Mouse (Mus musculus) heart, postnatal 10 days (tissue): ENCODE measurements around the gene Rnf115. TPM values are rescaled to one million over a fixed set of nuclear protein-coding genes. Genes with fewer than 3 reads are reported as not detected.

ENCODE experiments used
- DNase-seq, 2 experiments: peaks; one replicate each; pipeline ENCODE4 v3.0.0; 2021
- intact Hi-C: fragments of 180-260 bp; cut with DNase I; formaldehyde crosslinking; loops from one replicate; pipeline ENCODE4 v1.15.1; 2025
- total RNA-seq, 2 experiments: library from RNA; stranded (reverse); gene quantifications; 2 replicates each; pipeline ENCODE4 v1.2.3; 2021

Rnf115 gene
- total RNA-seq, 2 experiments from 2014 or later, result 25.5 to 27.0 TPM

DNA sequence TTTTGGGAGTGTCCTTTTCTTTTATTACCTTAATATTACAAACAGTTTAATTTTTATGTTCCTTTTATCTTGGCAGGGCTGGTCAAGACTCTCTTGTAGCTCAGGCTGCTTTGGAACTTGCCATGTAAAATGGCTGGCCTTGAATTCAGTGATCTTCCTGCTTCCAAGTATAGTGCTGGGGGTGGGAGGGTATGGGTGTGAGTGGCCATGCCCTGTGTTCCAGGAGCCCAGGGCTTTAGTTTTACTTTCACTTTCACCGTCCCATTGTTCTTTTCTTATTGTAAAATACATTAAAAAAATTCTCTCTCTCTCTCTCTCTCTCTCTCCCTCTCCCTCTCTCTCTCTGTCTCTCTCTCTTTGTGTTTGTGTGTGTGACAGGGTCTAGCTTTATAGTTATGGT, 37.1 kb downstream of the Rnf115 start:
- DNase-seq, result no peak
- intact Hi-C loops, result no loop called here

DNA sequence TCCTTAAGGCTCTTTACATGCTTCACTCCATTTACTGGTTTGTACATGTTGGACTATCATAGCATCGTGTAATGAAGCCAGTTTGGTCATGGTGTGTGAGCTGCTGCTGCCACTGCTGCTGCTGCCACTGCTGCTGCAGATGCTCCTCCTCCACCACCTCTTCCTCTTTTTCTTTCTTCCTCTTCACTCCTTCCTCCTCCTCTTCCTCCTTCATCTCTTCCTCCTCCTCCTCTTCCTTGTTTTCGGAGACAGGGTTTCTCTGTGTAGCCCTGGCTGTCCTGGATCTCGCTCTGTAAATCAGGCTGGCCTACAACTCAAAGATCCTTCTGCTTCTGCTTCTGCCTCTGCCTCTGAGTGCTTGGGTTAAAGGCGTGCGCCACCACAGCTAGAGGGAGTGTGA, 42.5 kb downstream of the Rnf115 start:
- intact Hi-C loops, result no loop called here

GRCm38 (mm10) chr3:96772949-96773348, 45.5 kb downstream of the Rnf115 start:
- DNase-seq, result peak in 1 of 2 experiments; percentile 17
- intact Hi-C loops, result no loop called here

More for the DNA sequence above, 42.5 kb downstream of the Rnf115 start:
- DNase-seq, result no peak

GRCm38 (mm10) chr3:96777120-96777519, 49.7 kb downstream of the Rnf115 start:
- intact Hi-C loops, result no loop called here
- no peak for DNase-seq

DNA sequence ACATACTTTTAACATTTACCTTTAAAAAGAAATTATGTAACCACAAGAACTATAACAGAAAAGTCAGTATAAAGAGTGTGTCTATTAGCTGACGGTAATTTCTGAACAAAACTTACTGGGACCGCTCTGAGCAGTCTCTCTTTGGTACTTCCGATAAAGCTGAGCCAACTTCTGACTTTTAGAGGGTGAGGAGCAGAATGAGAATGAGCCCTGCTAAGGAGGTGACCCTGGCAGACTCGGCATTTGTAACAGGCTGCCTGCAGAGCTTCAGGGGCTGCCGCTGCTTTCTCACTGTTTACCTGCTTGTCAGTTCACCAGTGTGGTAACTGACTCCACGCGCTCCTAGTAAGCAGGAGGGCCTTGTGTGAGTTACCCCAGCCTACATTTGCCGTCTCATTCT, 54.8 kb downstream of the Rnf115 start:
- intact Hi-C loops, result no loop called here
- DNase-seq, result no peak

DNA sequence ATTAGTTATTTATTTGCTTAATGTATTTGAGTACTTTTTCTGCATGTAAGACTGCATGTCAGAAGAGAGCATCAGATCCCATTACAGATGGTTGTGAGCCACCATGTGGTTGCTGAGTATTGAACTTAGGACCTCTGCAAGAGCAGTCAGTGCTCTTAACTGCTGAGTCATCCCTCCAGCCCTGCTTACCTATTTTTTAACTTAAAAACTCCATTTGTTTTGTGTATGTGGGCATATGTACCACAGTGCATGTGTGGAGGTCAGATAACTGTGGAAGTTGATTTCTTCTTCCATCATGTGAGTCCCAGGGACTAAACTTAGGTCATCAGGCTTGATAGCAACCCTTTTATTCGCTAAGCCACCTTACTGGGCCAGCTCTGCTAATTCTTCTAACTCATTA, 60.3 kb downstream of the Rnf115 start:
- DNase-seq, result no peak
- intact Hi-C loops, result no loop called here

DNA sequence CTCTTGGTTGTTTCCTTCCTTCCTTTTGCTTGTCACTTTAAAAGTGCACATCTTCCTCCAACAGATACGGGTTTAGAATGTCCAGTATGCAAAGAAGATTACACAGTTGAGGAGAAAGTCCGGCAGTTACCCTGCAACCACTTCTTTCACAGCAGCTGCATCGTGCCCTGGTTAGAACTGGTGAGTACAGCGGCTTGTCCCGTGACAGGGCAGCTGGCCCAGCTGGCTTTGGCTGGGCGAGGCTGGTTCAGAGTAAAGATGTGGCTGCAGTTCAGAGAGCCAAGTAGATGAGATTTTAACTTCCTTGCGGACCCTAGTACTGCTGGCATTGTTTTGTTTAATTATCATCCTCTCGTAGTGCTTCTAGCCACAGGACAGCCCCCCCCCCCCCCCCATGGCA, 61.0 kb downstream of the Rnf115 start:
- intact Hi-C loops, result no loop called here
- peak in 1 of 2 experiments; percentile 15 for DNase-seq

DNA sequence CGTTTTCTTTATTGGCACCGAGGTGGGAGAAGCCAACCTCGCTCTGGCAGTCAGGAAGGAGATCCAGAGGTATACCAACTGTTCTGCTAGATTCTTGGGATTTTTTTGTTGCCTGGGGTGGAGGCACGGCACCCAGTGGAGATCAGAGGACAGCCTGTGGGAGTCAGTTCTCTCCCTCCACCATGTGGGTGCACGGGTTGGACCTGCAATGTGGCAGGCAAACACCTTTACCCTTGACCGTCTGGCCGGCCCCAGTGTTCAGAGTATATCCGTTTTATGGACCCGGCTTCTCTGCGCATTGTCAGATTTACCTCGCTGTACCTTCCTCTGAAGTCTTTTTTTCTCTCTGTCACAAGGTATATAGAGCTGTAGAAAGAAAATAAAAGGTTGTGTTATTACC, 72.8 kb downstream of the Rnf115 start:
- no peak for DNase-seq
- intact Hi-C loops, result no loop called here

GRCm38 (mm10) chr3:96802214-96802613, 74.8 kb downstream of the Rnf115 start:
- DNase-seq, result no peak
- intact Hi-C loops, result no loop called here

- intact Hi-C loops, result no loop called here
Measured at GRCm38 (mm10) chr3:96808136-96808535, 80.7 kb downstream of the Rnf115 start.

GRCm38 (mm10) chr3:96808651-96809050, 81.2 kb downstream of the Rnf115 start:
- peak; percentile 10 to 34 for DNase-seq
- intact Hi-C loops, result no loop called here

More at GRCm38 (mm10) chr3:96808136-96808535, 80.7 kb downstream of the Rnf115 start:
- DNase-seq, result no peak

DNA sequence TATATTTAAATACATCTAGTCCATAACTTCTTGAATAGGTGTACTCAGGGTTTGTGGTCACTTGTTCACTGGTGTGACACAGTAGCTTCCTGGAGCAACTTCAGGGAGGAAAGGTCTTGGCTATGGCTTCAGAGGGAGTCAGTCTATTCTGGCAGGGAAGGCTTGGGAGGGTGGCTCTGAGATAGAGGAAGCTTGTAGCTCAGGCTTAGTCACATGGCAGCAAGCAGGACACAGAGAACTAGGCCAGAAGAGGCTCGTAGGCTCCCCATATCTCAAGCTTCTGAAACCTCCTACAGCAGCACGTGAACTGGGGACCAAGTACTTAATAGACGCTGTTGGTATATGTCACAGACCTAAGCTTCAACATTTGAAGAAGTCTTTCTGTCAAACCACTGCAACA, 83.8 kb downstream of the Rnf115 start:
- DNase-seq, result peak; percentile 16 to 25
- intact Hi-C loops, result loop anchor here (5.0 kb wide), 1 partner anchor 76 kb away; no protein-coding TSS in a partner anchor

- intact Hi-C loops, result loop anchor here (5.0 kb wide), 1 partner anchor 75 kb away; no protein-coding TSS in a partner anchor
- DNase-seq, result peak; percentile 82 to 89
Measured at GRCm38 (mm10) chr3:96812395-96813091, 85.1 kb downstream of the Rnf115 start.

DNA sequence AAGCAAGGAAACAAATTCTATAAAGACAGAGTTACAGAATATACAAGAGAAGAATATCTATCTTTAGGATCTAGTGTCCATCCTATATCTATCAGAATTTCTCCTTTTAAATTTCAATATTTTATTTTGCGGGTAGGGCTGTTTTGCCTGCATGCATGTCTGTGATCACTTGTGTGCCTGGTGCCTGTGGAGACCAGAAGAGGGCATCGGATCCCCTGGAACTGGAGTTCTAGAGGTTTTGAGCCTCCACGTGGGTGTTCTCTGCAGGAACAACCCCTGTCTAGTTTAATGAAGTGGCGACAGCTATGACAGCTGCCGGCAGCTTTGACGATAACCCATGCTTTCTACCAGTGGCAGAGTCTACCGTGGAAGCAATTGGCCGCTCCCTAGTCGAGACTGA, 85.6 kb downstream of the Rnf115 start:
- DNase-seq, result peak; percentile 64 to 70
- intact Hi-C loops, result loop anchor here (5.0 kb wide), 1 partner anchor 74 kb away; no protein-coding TSS in a partner anchor

DNA sequence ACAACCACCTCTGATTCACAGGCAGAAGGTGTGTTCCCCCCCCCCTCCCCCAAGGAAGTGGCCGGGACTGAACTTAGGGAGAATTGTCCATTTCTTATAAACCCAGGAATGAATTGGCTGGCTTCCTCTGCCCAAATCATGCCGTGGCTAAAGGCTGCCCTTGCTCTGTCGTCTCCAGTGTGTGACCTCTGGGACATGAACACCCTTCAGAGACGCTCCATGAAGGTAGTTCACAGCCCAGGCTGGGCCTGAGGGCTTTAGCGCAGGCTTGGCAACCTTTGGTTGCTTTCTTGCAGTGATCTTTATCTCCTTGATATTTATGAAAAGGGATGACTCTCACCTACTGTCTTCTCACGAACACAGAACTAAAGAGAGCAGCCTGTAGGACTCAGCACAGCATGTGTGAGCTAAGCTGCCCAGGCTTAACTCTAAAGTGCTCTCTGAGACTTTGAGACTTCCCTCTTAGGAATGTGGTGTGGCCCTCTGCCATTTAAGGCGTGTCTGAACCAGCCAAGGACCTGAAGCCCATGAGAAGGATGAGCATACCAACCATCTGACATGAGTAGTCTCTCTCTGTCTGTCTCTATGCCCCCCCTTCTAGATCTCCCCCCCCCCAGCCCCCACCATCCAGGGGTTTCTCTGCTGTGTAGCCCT, 86.3 kb downstream of the Rnf115 start:
- no peak for DNase-seq
- intact Hi-C loops, result loop anchor here (5.0 kb wide), 1 partner anchor 74 kb away; no protein-coding TSS in a partner anchor

- intact Hi-C loops, result loop anchor here (5.0 kb wide), 1 partner anchor 73 kb away; no protein-coding TSS in a partner anchor
- DNase-seq, result no peak
Measured at GRCm38 (mm10) chr3:96814342-96814741, 86.9 kb downstream of the Rnf115 start.

GRCm38 (mm10) chr3:96820116-96820915, 92.9 kb downstream of the Rnf115 start:
- intact Hi-C loops, result no loop called here
- DNase-seq, result no peak

DNA sequence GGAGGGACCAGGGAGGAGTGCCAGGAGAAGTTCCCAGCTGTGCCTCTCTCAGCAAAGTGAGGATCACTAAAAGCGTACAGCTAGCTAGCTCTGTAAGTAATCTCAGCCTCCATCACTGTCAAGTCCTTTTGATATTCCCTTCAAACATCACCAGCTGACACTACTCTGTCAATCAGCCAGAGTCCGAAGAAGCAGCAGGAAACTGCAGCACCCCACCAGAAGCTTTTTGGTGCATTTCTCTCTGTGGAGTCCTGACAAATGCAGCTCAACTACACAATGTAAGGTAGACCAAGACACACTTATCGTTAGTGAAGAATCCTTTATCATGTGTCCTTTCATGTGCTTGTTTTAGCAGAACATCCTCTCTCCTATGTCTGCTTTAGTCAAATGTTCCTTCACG, 94.1 kb downstream of the Rnf115 start:
- intact Hi-C loops, result no loop called here

DNA sequence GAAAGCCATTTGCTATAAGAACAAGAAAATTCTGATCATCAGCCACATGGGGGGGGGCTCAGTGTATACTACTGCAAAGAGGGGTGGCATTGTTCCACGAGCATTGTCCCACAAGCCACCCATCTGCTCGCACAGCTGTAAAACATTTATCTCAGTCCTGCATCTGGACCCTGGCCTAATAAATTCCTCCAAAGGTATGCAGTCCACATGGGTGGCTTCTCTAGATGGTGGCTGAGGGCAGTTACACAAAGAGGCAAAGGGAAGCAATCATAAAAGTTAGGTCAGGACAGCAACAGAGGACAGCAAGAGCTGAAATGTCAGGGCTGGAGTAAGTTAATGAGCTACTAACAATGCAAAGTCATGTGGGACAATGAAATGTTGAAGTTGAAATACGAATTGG, 96.2 kb downstream of the Rnf115 start:
- intact Hi-C loops, result no loop called here
- no peak for DNase-seq

More for the DNA sequence above, 94.1 kb downstream of the Rnf115 start:
- no peak for DNase-seq

- intact Hi-C loops, result no loop called here
- no peak for DNase-seq
Measured at GRCm38 (mm10) chr3:96824614-96825013, 97.2 kb downstream of the Rnf115 start.

DNA sequence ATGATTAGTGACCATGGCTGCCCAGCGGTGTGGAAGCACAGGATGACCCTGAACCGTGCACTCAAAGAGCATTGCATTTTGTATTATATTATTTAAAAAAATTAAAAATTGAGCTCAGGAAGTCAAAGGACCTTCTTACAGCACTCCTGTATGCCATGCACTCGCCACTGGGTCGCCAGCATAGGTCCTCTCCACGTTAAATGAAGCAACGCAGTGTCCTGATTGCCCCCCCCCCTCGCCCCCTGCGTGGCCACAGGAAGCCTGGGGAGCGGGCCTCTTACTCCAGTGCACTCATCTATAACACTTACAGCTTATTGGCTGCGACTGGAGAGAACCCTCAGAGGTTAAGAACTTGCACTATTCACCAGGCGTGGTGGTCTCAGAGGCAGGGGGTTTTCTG, 97.8 kb downstream of the Rnf115 start:
- no peak for DNase-seq
- intact Hi-C loops, result no loop called here
